Mouse (Mus musculus) limb, embryonic 12.5 days (tissue): Measurements from ENCODE around the gene Tpst1. TPM values are rescaled to one million over a fixed set of nuclear protein-coding genes. Genes with fewer than 3 reads are reported as not detected.

Experiments used
- ATAC-seq: fragments of 200-750 bp; cut with Nextera tagmentation; 2 replicates; pipeline ENCODE4 v1.8.0; 2017; ENCODE audit warnings: low read depth, moderate TSS enrichment; ENCODE audit not compliant: insufficient number of reproducible peaks, insufficient read depth, low FRiP score, low TSS enrichment
- H3K27ac ChIP-seq: fragments of 300-500 bp; sonication (generic); 2 replicates; pipeline ENCODE4 v1.5.1; 2016; ENCODE audit warnings: mild to moderate bottlenecking, moderate library complexity
- H3K27me3 ChIP-seq: fragments of 300-500 bp; sonication (generic); 2 replicates; pipeline ENCODE4 v1.6.1; 2016; ENCODE audit warnings: mild to moderate bottlenecking, moderate library complexity
- H3K36me3 ChIP-seq: fragments of 300-500 bp; sonication (generic); 2 replicates; pipeline ENCODE4 v1.6.1; 2016; ENCODE audit warnings: mild to moderate bottlenecking, moderate library complexity
- H3K4me1 ChIP-seq: fragments of 300-500 bp; sonication (generic); replicated peaks from 2 replicates; pipeline ENCODE4 v1.6.1; 2016
- H3K4me2 ChIP-seq: fragments of 300-500 bp; sonication (generic); 2 replicates; pipeline ENCODE4 v1.6.1; 2016; ENCODE audit warnings: mild to moderate bottlenecking, moderate library complexity
- H3K4me3 ChIP-seq: fragments of 300-500 bp; sonication (generic); replicated peaks from 2 replicates; pipeline ENCODE4 v1.5.1; 2016; ENCODE audit warnings: mild to moderate bottlenecking
- H3K9ac ChIP-seq: fragments of 300-500 bp; sonication (generic); replicated peaks from 2 replicates; pipeline ENCODE4 v1.6.1; 2016; ENCODE audit warnings: mild to moderate bottlenecking, moderate library complexity
- H3K9me3 ChIP-seq: fragments of 300-500 bp; sonication (generic); 2 replicates; pipeline ENCODE4 v1.6.1; 2016; ENCODE audit warnings: mild to moderate bottlenecking, moderate library complexity
- WGBS: fragments of 180-500 bp; shearing (Covaris S2); methylation state at CpG from one replicate; pipeline ENCODE4 v1.1.7; 2016; 5-methylcytosine and 5-hydroxymethylcytosine counted together
- polyA plus RNA-seq: library from polyadenylated mRNA; unstranded; fragments of >200 nt; fragmentation: Nextera tagmentation; extraction: Ambion mirVana; gene quantifications from 2 replicates; pipeline ENCODE4 v1.2.1, GENCODE M21; 2016

Gene Tpst1
- polyA plus RNA-seq, 1 experiment from 2014 or later = 83.5 TPM

- Histone ChIP-seq H3K27me3 (no peaks in the 10 kb centered on the region), H3K4me3 (no peak overlapping the region), H3K4me1 (peaks cover 22% of the 10 kb centered on the region), H3K9ac (no peak overlapping the region), H3K4me2 (no peak overlapping the region), H3K9me3 (no peaks in the 10 kb centered on the region), H3K27ac (no peak overlapping the region), H3K36me3 (peaks cover 16% of the 10 kb centered on the region; the same call in 1 of the 2 replicates)
- no peak for ATAC-seq
- 74% methylated on average over 6 of the region's 6 CpGs for whole genome bisulfite sequencing
Measured at GRCm38 (mm10) chr5:130120904-130121303, 47.8 kb downstream of the Tpst1 start.

DNA sequence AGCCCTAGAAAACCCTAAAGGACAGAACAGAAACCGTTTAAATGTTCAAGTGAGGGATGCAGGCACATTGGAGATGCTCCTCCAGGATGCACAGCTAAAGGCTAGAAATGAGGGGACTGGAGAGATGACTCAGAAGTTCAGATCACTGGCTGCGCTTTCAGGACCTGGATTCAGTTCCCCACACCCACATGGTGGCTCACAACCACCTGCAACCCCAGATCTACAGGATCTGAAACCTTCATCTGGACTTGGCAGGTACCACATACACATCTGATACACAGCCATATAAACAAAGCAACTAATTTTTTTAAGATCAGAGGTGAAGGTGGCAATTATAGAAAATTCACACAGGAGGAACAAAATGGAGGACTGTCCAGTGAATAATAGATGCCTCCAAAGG is 49.2 kb downstream of the Tpst1 start:
- no peak for ATAC-seq
- Histone ChIP-seq H3K27ac (no peak overlapping the region), H3K36me3 (peaks cover 17% of the 10 kb centered on the region; the same call in 1 of the 2 replicates), H3K4me1 (peaks cover 20% of the 10 kb centered on the region), H3K9me3 (no peaks in the 10 kb centered on the region), H3K4me2 (no peak overlapping the region), H3K9ac (no peak overlapping the region), H3K27me3 (no peaks in the 10 kb centered on the region), H3K4me3 (no peak overlapping the region)
- WGBS = 87% methylated on average over 2 of the region's 2 CpGs

DNA sequence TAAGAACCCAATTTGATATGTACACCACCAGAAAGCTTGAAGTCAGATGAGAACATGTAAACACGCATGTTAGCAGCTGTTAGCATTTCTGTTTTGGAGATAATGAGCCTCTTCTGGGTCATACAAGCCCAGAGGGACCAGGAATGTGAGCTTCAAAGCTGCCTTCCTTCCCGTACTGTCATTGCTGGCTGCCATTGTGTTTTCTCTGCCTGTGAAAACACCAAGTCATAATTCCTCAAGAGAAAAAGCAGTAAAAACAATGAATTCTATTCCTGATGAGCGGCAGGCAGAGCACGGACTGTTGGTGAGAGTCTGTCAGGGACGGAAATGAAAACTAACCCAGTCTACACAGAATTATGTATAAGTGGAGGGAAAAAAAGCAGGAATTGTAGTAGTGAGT is 51.1 kb downstream of the Tpst1 start:
- ATAC-seq = no peak
- WGBS = 83% methylated on average over 5 of the region's 5 CpGs
- Histone ChIP-seq H3K4me3 (no peak overlapping the region), H3K9me3 (no peaks in the 10 kb centered on the region), H3K36me3 (peaks cover 17% of the 10 kb centered on the region; the same call in 1 of the 2 replicates), H3K4me2 (no peak overlapping the region), H3K27ac (no peak overlapping the region), H3K4me1 (peaks cover 10% of the 10 kb centered on the region; the same call in 1 of the 2 replicates), H3K27me3 (no peaks in the 10 kb centered on the region), H3K9ac (no peak overlapping the region)

GRCm38 (mm10) chr5:130128686-130129523 is 55.8 kb downstream of the Tpst1 start:
- H3K4me3 ChIP-seq = no peak overlapping the region
- H3K9ac ChIP-seq = no peak overlapping the region
- H3K36me3 ChIP-seq = peaks cover 47% of the 10 kb centered on the region
- 49% methylated on average over 11 of the region's 11 CpGs for WGBS
- H3K27ac ChIP-seq = 0 out of 2 replicates have a peak overlapping the region, but pooled peaks have one; percentile 45
- H3K4me1 ChIP-seq = peaks cover 9% of the 10 kb centered on the region; the same call in 1 of the 2 replicates
- ATAC-seq = no peak; the same call in 1 of the 2 replicates
- H3K9me3 ChIP-seq = no peaks in the 10 kb centered on the region
- no peak overlapping the region for H3K4me2 ChIP-seq
- no peaks in the 10 kb centered on the region for H3K27me3 ChIP-seq

- no peak overlapping the region for H3K9ac ChIP-seq
- H3K36me3 ChIP-seq = peaks cover 45% of the 10 kb centered on the region
- H3K4me2 ChIP-seq = no peak overlapping the region
- H3K9me3 ChIP-seq = no peaks in the 10 kb centered on the region
- no peaks in the 10 kb centered on the region for H3K27me3 ChIP-seq
- H3K4me1 ChIP-seq = peaks cover 9% of the 10 kb centered on the region; the same call in 1 of the 2 replicates
- H3K27ac ChIP-seq = 0 out of 2 replicates have a peak overlapping the region, but pooled peaks have one; percentile 45
- no peak overlapping the region for H3K4me3 ChIP-seq
- WGBS = 75% methylated on average over 5 of the region's 5 CpGs
- ATAC-seq = no peak
Measured at GRCm38 (mm10) chr5:130129524-130129793, 56.3 kb downstream of the Tpst1 start.

DNA sequence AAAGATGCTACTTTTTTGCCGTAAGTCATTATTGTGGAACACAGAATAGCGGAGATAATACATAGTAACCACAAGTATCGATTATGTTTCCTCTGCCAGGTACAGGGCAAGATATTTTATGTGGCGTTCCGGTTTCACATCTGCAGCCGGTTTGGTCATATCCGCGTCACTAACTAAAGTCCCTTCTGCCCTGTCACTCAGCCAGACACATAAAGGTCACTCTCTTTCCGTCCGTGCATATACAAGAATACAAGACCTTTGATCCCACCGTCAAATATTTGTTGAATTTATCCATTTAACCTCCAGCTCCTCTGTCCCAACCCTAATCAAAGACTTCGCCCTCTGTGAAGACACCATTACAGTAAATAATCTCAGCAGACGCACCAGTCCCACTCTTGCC is 63.5 kb downstream of the Tpst1 start:
- WGBS = 93% methylated on average over 13 of the region's 13 CpGs

GRCm38 (mm10) chr5:130139393-130139792 is 66.3 kb downstream of the Tpst1 start:
- peaks cover 18% of the 10 kb centered on the region for H3K36me3 ChIP-seq
- 32% methylated on average over 8 of the region's 8 CpGs for whole genome bisulfite sequencing
- 0 out of 2 replicates have a peak, but pooled peaks cover 4% of the 10 kb centered on the region for H3K4me1 ChIP-seq

More for the DNA sequence above, 63.5 kb downstream of the Tpst1 start:
- Histone ChIP-seq H3K9ac (no peak overlapping the region), H3K27ac (no peak overlapping the region), H3K4me3 (no peak overlapping the region), H3K4me1 (no peaks in the 10 kb centered on the region), H3K27me3 (no peaks in the 10 kb centered on the region), H3K36me3 (peaks cover 36% of the 10 kb centered on the region), H3K4me2 (no peak overlapping the region), H3K9me3 (no peaks in the 10 kb centered on the region)
- ATAC-seq = no peak

GRCm38 (mm10) chr5:130141138-130141537 is 68.0 kb downstream of the Tpst1 start:
- peaks cover 3% of the 10 kb centered on the region for H3K36me3 ChIP-seq
- H3K4me2 ChIP-seq = no peak overlapping the region
- no peak overlapping the region for H3K4me3 ChIP-seq
- no peak overlapping the region for H3K27ac ChIP-seq
- no peaks in the 10 kb centered on the region for H3K27me3 ChIP-seq
- H3K4me1 ChIP-seq = peaks cover 11% of the 10 kb centered on the region
- 81% methylated on average over 5 of the region's 5 CpGs for WGBS
- no peak overlapping the region for H3K9ac ChIP-seq
- no peak for ATAC-seq
- no peaks in the 10 kb centered on the region for H3K9me3 ChIP-seq

More at GRCm38 (mm10) chr5:130139393-130139792, 66.3 kb downstream of the Tpst1 start:
- no peak for ATAC-seq
- no peak overlapping the region for H3K9ac ChIP-seq
- H3K9me3 ChIP-seq = no peaks in the 10 kb centered on the region
- H3K4me3 ChIP-seq = no peak overlapping the region
- H3K27me3 ChIP-seq = no peaks in the 10 kb centered on the region
- H3K4me2 ChIP-seq = no peak overlapping the region
- H3K27ac ChIP-seq = no peak overlapping the region

GRCm38 (mm10) chr5:130142041-130142440 is 68.9 kb downstream of the Tpst1 start:
- Histone ChIP-seq H3K9ac (no peak overlapping the region), H3K27me3 (no peaks in the 10 kb centered on the region), H3K27ac (no peak overlapping the region), H3K4me2 (no peak overlapping the region), H3K9me3 (no peaks in the 10 kb centered on the region), H3K36me3 (no peaks in the 10 kb centered on the region), H3K4me1 (peaks cover 11% of the 10 kb centered on the region), H3K4me3 (no peak overlapping the region)
- ATAC-seq = no peak
- WGBS = 43% methylated on average over 4 of the region's 4 CpGs

GRCm38 (mm10) chr5:130143101-130143500 is 70.0 kb downstream of the Tpst1 start:
- 88% methylated on average over 7 of the region's 7 CpGs for WGBS
- ATAC-seq = no peak
- Histone ChIP-seq H3K36me3 (peaks cover 3% of the 10 kb centered on the region; the same call in 1 of the 2 replicates), H3K9me3 (no peaks in the 10 kb centered on the region), H3K27ac (no peak overlapping the region), H3K4me2 (no peak overlapping the region), H3K9ac (no peak overlapping the region), H3K4me1 (peaks cover 11% of the 10 kb centered on the region), H3K4me3 (no peak overlapping the region), H3K27me3 (no peaks in the 10 kb centered on the region)

- Histone ChIP-seq H3K36me3 (peaks cover 9% of the 10 kb centered on the region), H3K27ac (peak overlapping the region; percentile 69), H3K9me3 (no peaks in the 10 kb centered on the region), H3K4me2 (peak overlapping the region; percentile 88), H3K27me3 (no peaks in the 10 kb centered on the region), H3K9ac (peak overlapping the region; percentile 45; the same call in 1 of the 2 replicates), H3K4me3 (peak overlapping the region; percentile 65), H3K4me1 (peaks cover 11% of the 10 kb centered on the region)
- WGBS = 4% methylated on average over 20 of the region's 20 CpGs
- ATAC-seq = peak; percentile 7; the same call in 1 of the 2 replicates
Measured at GRCm38 (mm10) chr5:130143977-130144333, 70.8 kb downstream of the Tpst1 start.
